Mouse (Mus musculus): ENCODE measurements at regions not wholly inside any gene's neighbourhood (a gene's known extent, or its start where the extent isn't known, plus 50 kb on each side); places are given as distances from the start of the nearest gene placed in this dataset.

- no peak for ATAC-seq (replicated peaks; ENCODE audit: extremely low read depth, insufficient read depth, low FRiP score)
- Histone ChIP-seq H3K27ac (ENCODE audit: low read length) (no peak overlapping the region), H3K4me2 (ENCODE audit: low read depth, low read length) (no peak overlapping the region), H3K9ac (ENCODE audit: low read length) (no peak overlapping the region), H3K36me3 (ENCODE audit: control insufficient read depth, insufficient read depth) (no peaks in the 10 kb centered on the region), H3K27me3 (ENCODE audit: control insufficient read depth, insufficient read depth, low read length) (no peaks in the 10 kb centered on the region), H3K4me1 (ENCODE audit: control insufficient read depth, insufficient read depth, low read length) (no peaks in the 10 kb centered on the region), H3K4me3 (ENCODE audit: low read length) (no peak overlapping the region), H3K9me3 (replicated peaks; ENCODE audit: control insufficient read depth, low read length) (no peaks in the 10 kb centered on the region)
- 60% methylated on average over 1 of the region's 1 CpGs for WGBS
Observed at GRCm38 (mm10) chr5:75312897-75313296, 160.8 kb downstream of the Pdgfra start.

DNA sequence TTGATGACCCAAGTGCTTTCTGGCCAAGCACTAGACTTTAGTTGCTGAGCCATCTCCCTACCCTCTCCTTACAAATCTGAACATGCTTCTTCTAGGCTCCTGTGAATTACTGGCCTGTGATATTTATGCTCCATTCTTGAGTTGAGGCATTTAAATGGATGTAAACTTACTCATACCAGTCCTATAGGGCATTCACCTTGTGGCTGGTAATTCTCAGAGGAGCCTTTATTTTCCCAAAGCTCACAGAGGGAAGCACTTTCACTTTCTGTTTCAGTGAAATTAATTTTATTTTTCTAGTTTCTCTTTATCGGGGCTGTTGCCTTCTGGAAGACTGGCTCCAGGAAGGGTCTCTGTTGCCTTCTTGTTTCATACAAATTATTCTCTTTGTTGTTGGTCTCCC, 163.9 kb downstream of the Pdgfra start:
- no peaks in the 10 kb centered on the region for H3K9me3 ChIP-seq (replicated peaks; ENCODE audit: control insufficient read depth, low read length)
- H3K27me3 ChIP-seq (ENCODE audit: control insufficient read depth, insufficient read depth, low read length): no peaks in the 10 kb centered on the region
- no peak for ATAC-seq (replicated peaks; ENCODE audit: extremely low read depth, insufficient read depth, low FRiP score)
- no peaks in the 10 kb centered on the region for H3K36me3 ChIP-seq (ENCODE audit: control insufficient read depth, insufficient read depth)
- H3K4me3 ChIP-seq (ENCODE audit: low read length): no peak overlapping the region; the same call in 1 of the 2 replicates
- H3K27ac ChIP-seq (ENCODE audit: low read length): no peak overlapping the region
- H3K4me2 ChIP-seq (ENCODE audit: low read depth, low read length): peak overlapping the region; percentile 39; the same call in 1 of the 2 replicates
- WGBS: 68% methylated on average over 1 of the region's 1 CpGs
- no peak overlapping the region for H3K9ac ChIP-seq (ENCODE audit: low read length)
- no peaks in the 10 kb centered on the region for H3K4me1 ChIP-seq (ENCODE audit: control insufficient read depth, insufficient read depth, low read length)

DNA sequence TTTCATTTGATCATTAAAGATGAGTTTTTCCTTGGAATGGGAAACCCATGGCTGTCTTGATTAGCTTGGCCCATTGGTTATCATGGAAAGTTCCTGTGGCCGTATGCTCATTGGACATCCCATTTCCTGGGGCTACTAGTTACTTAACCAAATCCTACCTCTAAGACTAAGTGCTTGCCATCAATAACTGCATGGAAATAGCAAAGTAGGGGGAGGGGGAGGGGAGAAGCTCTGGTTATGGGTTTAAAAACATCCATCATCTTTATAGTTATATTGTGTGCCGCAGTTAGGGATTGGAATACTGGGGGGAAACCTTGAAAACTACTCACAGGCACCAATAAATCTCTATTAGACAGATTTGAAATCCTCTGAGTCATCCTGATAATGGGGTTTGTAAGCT, 168.4 kb downstream of the Pdgfra start:
- Histone ChIP-seq H3K27ac (ENCODE audit: low read length) (no peak overlapping the region), H3K9ac (ENCODE audit: low read length) (no peak overlapping the region), H3K36me3 (ENCODE audit: control insufficient read depth, insufficient read depth) (no peaks in the 10 kb centered on the region), H3K9me3 (replicated peaks; ENCODE audit: control insufficient read depth, low read length) (no peaks in the 10 kb centered on the region), H3K27me3 (ENCODE audit: control insufficient read depth, insufficient read depth, low read length) (no peaks in the 10 kb centered on the region), H3K4me3 (ENCODE audit: low read length) (no peak overlapping the region), H3K4me2 (ENCODE audit: low read depth, low read length) (no peak overlapping the region), H3K4me1 (ENCODE audit: control insufficient read depth, insufficient read depth, low read length) (no peaks in the 10 kb centered on the region)
- WGBS: 85% methylated on average over 2 of the region's 2 CpGs
- no peak for ATAC-seq (replicated peaks; ENCODE audit: extremely low read depth, insufficient read depth, low FRiP score)

- H3K9ac ChIP-seq (ENCODE audit: low read length): no peak overlapping the region
- 67% methylated on average over 3 of the region's 3 CpGs for WGBS
- ATAC-seq (replicated peaks; ENCODE audit: extremely low read depth, insufficient read depth, low FRiP score): no peak
Observed at GRCm38 (mm10) chr5:75334050-75334449, 182.0 kb downstream of the Pdgfra start.

GRCm38 (mm10) chr5:75336454-75336853, 184.4 kb downstream of the Pdgfra start:
- no peaks in the 10 kb centered on the region for H3K27me3 ChIP-seq (ENCODE audit: control insufficient read depth, insufficient read depth, low read length)
- no peaks in the 10 kb centered on the region for H3K9me3 ChIP-seq (replicated peaks; ENCODE audit: control insufficient read depth, low read length)
- H3K9ac ChIP-seq (ENCODE audit: low read length): no peak overlapping the region
- no peaks in the 10 kb centered on the region for H3K36me3 ChIP-seq (ENCODE audit: control insufficient read depth, insufficient read depth)
- H3K4me2 ChIP-seq (ENCODE audit: low read depth, low read length): no peak overlapping the region
- ATAC-seq (replicated peaks; ENCODE audit: extremely low read depth, insufficient read depth, low FRiP score): no peak
- 70% methylated on average over 11 of the region's 11 CpGs for WGBS
- no peaks in the 10 kb centered on the region for H3K4me1 ChIP-seq (ENCODE audit: control insufficient read depth, insufficient read depth, low read length)
- no peak overlapping the region for H3K4me3 ChIP-seq (ENCODE audit: low read length)
- no peak overlapping the region for H3K27ac ChIP-seq (ENCODE audit: low read length)

More at GRCm38 (mm10) chr5:75334050-75334449, 182.0 kb downstream of the Pdgfra start:
- Histone ChIP-seq H3K4me1 (ENCODE audit: control insufficient read depth, insufficient read depth, low read length) (no peaks in the 10 kb centered on the region), H3K9me3 (replicated peaks; ENCODE audit: control insufficient read depth, low read length) (no peaks in the 10 kb centered on the region), H3K27ac (ENCODE audit: low read length) (no peak overlapping the region), H3K4me3 (ENCODE audit: low read length) (no peak overlapping the region), H3K36me3 (ENCODE audit: control insufficient read depth, insufficient read depth) (no peaks in the 10 kb centered on the region), H3K4me2 (ENCODE audit: low read depth, low read length) (no peak overlapping the region), H3K27me3 (ENCODE audit: control insufficient read depth, insufficient read depth, low read length) (no peaks in the 10 kb centered on the region)

DNA sequence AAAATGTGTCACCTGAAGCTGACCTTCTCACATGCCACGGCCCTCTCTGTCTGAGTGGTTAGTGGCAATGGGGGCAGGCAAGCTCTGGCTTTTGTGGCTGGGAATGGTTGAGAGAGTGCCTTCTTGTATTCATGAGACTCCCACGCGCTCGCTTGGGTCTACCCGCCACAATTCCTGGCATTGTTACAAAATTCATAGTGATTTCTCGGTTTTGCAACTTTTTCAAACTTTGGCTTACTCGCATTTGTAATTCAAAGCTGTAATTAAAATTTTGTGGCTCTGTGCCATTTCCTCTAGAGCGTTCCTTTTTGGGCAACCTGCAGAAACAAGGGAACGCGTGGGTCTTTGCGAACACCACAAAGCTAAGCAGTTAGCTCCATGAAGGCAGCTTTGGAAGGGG, 186.3 kb downstream of the Pdgfra start:
- no peak overlapping the region for H3K4me2 ChIP-seq (ENCODE audit: low read depth, low read length)
- no peak for ATAC-seq (replicated peaks; ENCODE audit: extremely low read depth, insufficient read depth, low FRiP score)
- H3K4me3 ChIP-seq (ENCODE audit: low read length): no peak overlapping the region
- H3K36me3 ChIP-seq (ENCODE audit: control insufficient read depth, insufficient read depth): no peaks in the 10 kb centered on the region
- no peak overlapping the region for H3K9ac ChIP-seq (ENCODE audit: low read length)
- WGBS: 84% methylated on average over 11 of the region's 11 CpGs
- H3K27ac ChIP-seq (ENCODE audit: low read length): no peak overlapping the region
- H3K4me1 ChIP-seq (ENCODE audit: control insufficient read depth, insufficient read depth, low read length): no peaks in the 10 kb centered on the region
- H3K9me3 ChIP-seq (replicated peaks; ENCODE audit: control insufficient read depth, low read length): no peaks in the 10 kb centered on the region
- H3K27me3 ChIP-seq (ENCODE audit: control insufficient read depth, insufficient read depth, low read length): no peaks in the 10 kb centered on the region

GRCm38 (mm10) chr5:75342599-75342998, 190.5 kb downstream of the Pdgfra start:
- Histone ChIP-seq H3K9me3 (replicated peaks; ENCODE audit: control insufficient read depth, low read length) (no peaks in the 10 kb centered on the region), H3K27ac (ENCODE audit: low read length) (no peak overlapping the region), H3K27me3 (ENCODE audit: control insufficient read depth, insufficient read depth, low read length) (no peaks in the 10 kb centered on the region), H3K9ac (ENCODE audit: low read length) (no peak overlapping the region), H3K4me1 (ENCODE audit: control insufficient read depth, insufficient read depth, low read length) (no peaks in the 10 kb centered on the region), H3K4me2 (ENCODE audit: low read depth, low read length) (no peak overlapping the region), H3K4me3 (ENCODE audit: low read length) (no peak overlapping the region), H3K36me3 (ENCODE audit: control insufficient read depth, insufficient read depth) (no peaks in the 10 kb centered on the region)
- no peak for ATAC-seq (replicated peaks; ENCODE audit: extremely low read depth, insufficient read depth, low FRiP score)
- 75% methylated on average over 7 of the region's 7 CpGs for WGBS

GRCm38 (mm10) chr5:75346836-75347773, 195.0 kb downstream of the Pdgfra start:
- no peak overlapping the region for H3K4me2 ChIP-seq (ENCODE audit: low read depth, low read length)
- 55% methylated on average over 11 of the region's 11 CpGs for WGBS

DNA sequence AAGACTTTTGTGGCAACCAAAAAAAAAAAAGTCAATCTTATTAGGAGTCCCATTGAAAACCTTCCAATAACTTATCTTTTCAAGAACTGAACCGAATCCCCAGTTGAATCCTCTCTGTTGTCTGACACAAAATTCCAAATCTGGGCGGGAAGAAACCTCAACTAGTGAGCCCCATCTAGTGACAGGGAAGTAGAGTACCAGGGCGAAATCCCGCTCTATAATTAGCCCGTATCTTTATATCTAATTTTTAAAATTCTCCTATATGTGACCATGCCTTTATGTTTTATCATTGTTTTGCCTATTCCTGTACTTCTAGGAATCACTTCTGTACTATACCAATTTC, 195.7 kb downstream of the Pdgfra start:
- Histone ChIP-seq H3K4me1 (ENCODE audit: control insufficient read depth, insufficient read depth, low read length) (no peaks in the 10 kb centered on the region), H3K4me2 (ENCODE audit: low read depth, low read length) (no peak overlapping the region), H3K27ac (ENCODE audit: low read length) (no peak overlapping the region), H3K27me3 (ENCODE audit: control insufficient read depth, insufficient read depth, low read length) (no peaks in the 10 kb centered on the region), H3K4me3 (ENCODE audit: low read length) (no peak overlapping the region), H3K9me3 (replicated peaks; ENCODE audit: control insufficient read depth, low read length) (no peaks in the 10 kb centered on the region), H3K36me3 (ENCODE audit: control insufficient read depth, insufficient read depth) (no peaks in the 10 kb centered on the region), H3K9ac (ENCODE audit: low read length) (no peak overlapping the region)
- 60% methylated on average over 5 of the region's 5 CpGs for WGBS
- no peak for ATAC-seq (replicated peaks; ENCODE audit: extremely low read depth, insufficient read depth, low FRiP score)

More at GRCm38 (mm10) chr5:75346836-75347773, 195.0 kb downstream of the Pdgfra start:
- Histone ChIP-seq H3K9me3 (replicated peaks; ENCODE audit: control insufficient read depth, low read length) (no peaks in the 10 kb centered on the region), H3K27ac (ENCODE audit: low read length) (no peak overlapping the region), H3K9ac (ENCODE audit: low read length) (no peak overlapping the region), H3K4me1 (ENCODE audit: control insufficient read depth, insufficient read depth, low read length) (no peaks in the 10 kb centered on the region), H3K4me3 (ENCODE audit: low read length) (no peak overlapping the region), H3K27me3 (ENCODE audit: control insufficient read depth, insufficient read depth, low read length) (no peaks in the 10 kb centered on the region), H3K36me3 (ENCODE audit: control insufficient read depth, insufficient read depth) (no peaks in the 10 kb centered on the region)
- ATAC-seq (replicated peaks; ENCODE audit: extremely low read depth, insufficient read depth, low FRiP score): no peak
